Mouse (Mus musculus): Measurements from ENCODE around the gene Olfr371.

The Olfr371 gene

GRCm38 (mm10) chr8:85225688-85226087, at the start of gene Olfr371:
Gene Olfr371 (plus strand): TSS chr8:85225988.
- no peak for ATAC-seq (ENCODE audit: insufficient number of reproducible peaks, low FRiP score, low TSS enrichment)

- ATAC-seq (ENCODE audit: insufficient number of reproducible peaks, low FRiP score, low TSS enrichment) = no peak
Observed at GRCm38 (mm10) chr8:85192346-85192745, 33.4 kb upstream of the Olfr371 start.

DNA sequence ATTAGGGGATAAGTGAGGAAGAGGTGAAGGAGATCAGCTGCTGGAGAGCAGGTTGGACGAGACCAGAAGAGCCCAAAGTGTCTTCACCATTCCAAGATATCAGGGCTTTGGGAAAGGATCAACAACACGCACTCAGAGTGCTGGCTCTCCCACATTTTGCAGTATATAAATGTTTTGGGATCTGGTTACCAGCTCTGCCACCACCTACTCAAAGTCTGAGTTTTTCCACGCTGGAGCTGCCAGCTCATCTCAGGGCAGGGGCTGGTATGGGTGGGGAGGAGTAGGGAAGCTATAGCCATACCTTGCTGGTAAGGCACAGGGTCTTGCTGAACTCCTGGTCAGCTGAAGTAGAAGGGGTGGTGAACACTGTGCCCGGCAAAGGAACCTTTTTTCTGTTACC, 5.6 kb upstream of the Olfr371 start:
- no peak for ATAC-seq (ENCODE audit: insufficient number of reproducible peaks, low FRiP score, low TSS enrichment)

GRCm38 (mm10) chr8:85220992-85221391, 4.8 kb upstream of the Olfr371 start:
- no peak for ATAC-seq (ENCODE audit: insufficient number of reproducible peaks, low FRiP score, low TSS enrichment)

DNA sequence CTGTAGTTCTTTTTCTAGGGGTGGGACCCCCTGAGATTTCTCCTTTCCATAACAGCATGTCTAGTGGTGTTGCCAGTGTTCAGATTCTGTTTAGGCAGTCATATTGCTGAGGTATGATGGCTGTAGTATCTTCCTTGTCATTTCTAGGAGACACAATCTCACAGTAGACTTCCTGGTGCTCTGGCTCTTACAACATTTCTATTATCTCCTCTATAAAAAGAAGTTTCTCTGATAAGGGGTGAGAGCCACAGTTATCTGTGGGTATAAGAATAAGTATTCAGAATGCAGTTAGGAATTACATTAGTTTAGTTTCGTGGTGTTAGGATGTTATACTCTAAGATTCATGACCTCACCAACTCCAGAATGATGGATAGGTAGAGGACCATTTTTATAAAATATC, 1.5 kb downstream of the Olfr371 start:
- no peak for ATAC-seq (ENCODE audit: insufficient number of reproducible peaks, low FRiP score, low TSS enrichment)
